Mouse (Mus musculus) heart, embryonic 15.5 days (tissue): ENCODE data around the gene Rhcg. TPM values are rescaled to one million over a fixed set of nuclear protein-coding genes. Genes with fewer than 3 reads are reported as not detected.
A peak's percentile ranks its signal among the peaks of the same experiment; 100 is the strongest.

ENCODE experiments used
- ATAC-seq: fragments of 200-750 bp; cut with Nextera tagmentation; replicated peaks from 2 replicates; pipeline ENCODE4 v1.8.0; 2017; ENCODE audit warnings: low read depth, moderate TSS enrichment; ENCODE audit not compliant: insufficient number of reproducible peaks, insufficient read depth, low FRiP score
- H3K27ac ChIP-seq: fragments of 300-500 bp; sonication (generic); 2 replicates; pipeline ENCODE4 v1.5.1; 2015; ENCODE audit warnings: mild to moderate bottlenecking, inconsistent platforms
- H3K27me3 ChIP-seq: fragments of 300-500 bp; sonication (generic); 2 replicates; pipeline ENCODE4 v1.6.1; 2015; ENCODE audit warnings: inconsistent platforms
- H3K36me3 ChIP-seq: fragments of 300-500 bp; sonication (generic); 2 replicates; pipeline ENCODE4 v1.6.1; 2015; ENCODE audit warnings: mild to moderate bottlenecking, inconsistent platforms
- H3K4me1 ChIP-seq: fragments of 300-500 bp; sonication (generic); replicated peaks from 2 replicates; pipeline ENCODE4 v1.6.1; 2015; ENCODE audit warnings: inconsistent platforms
- H3K4me2 ChIP-seq: fragments of 300-500 bp; sonication (generic); 2 replicates; pipeline ENCODE4 v1.6.1; 2015; ENCODE audit warnings: inconsistent platforms, mild to moderate bottlenecking, moderate library complexity
- H3K4me3 ChIP-seq: fragments of 300-500 bp; sonication (generic); 2 replicates; pipeline ENCODE4 v1.5.1; 2015; ENCODE audit warnings: mild to moderate bottlenecking, inconsistent platforms
- H3K9ac ChIP-seq: fragments of 300-500 bp; sonication (generic); 2 replicates; pipeline ENCODE4 v1.6.1; 2015; ENCODE audit warnings: mild to moderate bottlenecking, inconsistent platforms
- H3K9me3 ChIP-seq: fragments of 300-500 bp; sonication (generic); replicated peaks from 2 replicates; pipeline ENCODE4 v1.6.1; 2016; ENCODE audit warnings: inconsistent platforms
- WGBS: fragments of 180-500 bp; shearing (Covaris S2); methylation state at CpG from one replicate; pipeline ENCODE4 v1.1.7; 2015; ENCODE audit warnings: mixed read lengths; 5-methylcytosine and 5-hydroxymethylcytosine counted together
- polyA plus RNA-seq: library from polyadenylated mRNA; unstranded; fragments of >200 nt; fragmentation: Nextera tagmentation; extraction: Ambion mirVana; gene quantifications from 2 replicates; pipeline ENCODE4 v1.2.1, GENCODE M21; 2015

Rhcg gene
- polyA plus RNA-seq, 1 experiment from 2014 or later: not detected

DNA sequence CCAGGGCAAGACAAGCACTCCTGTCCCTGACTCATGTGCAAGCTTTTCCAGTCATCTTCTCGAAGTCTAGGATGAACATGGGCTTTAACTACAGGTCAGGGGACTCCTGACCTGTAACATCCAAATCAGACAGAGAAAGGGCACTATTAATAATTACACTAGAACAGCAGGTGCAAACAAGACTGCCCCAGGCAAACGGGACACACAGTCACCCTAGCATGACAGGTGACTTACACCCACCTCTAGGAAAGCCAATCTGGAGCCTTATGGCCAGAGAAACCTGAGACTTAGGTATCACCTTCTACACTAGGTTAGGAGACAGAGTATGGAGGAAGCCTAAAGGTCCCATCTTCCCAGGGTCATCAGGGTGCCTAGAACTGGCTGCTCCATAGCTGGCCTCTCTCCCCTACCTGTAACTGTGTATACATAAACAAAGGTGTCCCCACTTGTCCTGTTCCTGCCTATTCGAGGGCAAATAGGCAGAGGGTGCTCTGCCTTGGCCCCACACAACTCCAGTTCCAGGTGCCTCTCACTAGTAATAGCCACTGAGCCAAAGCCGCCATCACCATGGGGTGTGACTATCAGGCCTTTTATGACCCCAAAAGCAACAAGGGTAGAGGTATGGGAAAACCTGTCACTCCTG, 10.9 kb upstream of the Rhcg start:
- Histone ChIP-seq H3K4me3 (no peak overlapping the region), H3K9me3 (no peaks in the 10 kb centered on the region), H3K4me1 (0 out of 2 replicates have a peak, but pooled peaks cover 3% of the 10 kb centered on the region), H3K27ac (no peak overlapping the region), H3K9ac (no peak overlapping the region), H3K4me2 (no peak overlapping the region), H3K27me3 (peaks cover 10% of the 10 kb centered on the region), H3K36me3 (no peaks in the 10 kb centered on the region)
- 61% methylated on average over 4 of the region's 4 CpGs for WGBS
- ATAC-seq: no peak

DNA sequence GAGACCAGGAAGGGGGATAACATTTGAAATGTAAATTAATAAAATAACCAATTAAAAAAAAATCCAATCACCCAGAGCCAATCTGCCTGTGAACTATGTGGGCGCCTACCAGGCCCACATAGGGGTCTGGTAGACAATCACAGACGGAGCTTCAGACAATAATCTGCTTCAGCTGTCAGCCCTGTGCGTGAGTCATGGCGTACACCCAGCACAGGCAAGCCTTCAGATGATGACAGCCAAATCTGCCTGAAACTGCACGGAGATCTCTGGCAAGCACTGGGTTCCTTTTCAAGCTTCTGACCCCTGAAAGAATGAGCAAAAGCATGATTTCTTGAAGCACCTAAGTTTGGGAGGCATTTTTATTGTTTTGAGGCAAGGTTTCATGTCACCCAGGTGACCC, 8.7 kb upstream of the Rhcg start:
- Histone ChIP-seq H3K27me3 (peaks cover 3% of the 10 kb centered on the region; the same call in 1 of the 2 replicates), H3K9ac (no peak overlapping the region), H3K27ac (no peak overlapping the region), H3K36me3 (no peaks in the 10 kb centered on the region), H3K4me3 (no peak overlapping the region), H3K4me1 (0 out of 2 replicates have a peak, but pooled peaks cover 6% of the 10 kb centered on the region), H3K4me2 (no peak overlapping the region), H3K9me3 (no peaks in the 10 kb centered on the region)
- 75% methylated on average over 5 of the region's 5 CpGs for WGBS
- no peak for ATAC-seq

DNA sequence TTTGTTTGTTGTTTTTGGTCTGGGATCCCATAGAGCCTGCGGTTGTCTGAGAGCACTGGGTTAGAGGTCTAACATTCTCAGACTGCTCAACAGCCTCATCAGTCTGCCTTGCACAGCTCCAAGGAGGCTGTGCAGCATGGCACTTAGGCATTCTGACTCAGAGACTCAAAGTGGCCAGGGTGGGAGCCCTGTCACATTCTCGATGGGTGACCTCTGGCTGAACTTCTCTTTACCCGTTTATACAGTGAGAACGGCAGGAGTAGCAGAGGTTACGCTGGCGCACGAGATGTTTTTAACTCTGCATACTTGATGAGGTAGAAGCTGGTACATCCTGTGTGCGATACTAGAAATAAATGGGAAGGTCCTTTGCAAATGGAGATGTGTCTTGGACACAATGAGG, 5.6 kb upstream of the Rhcg start:
- H3K4me1 ChIP-seq: 0 out of 2 replicates have a peak, but pooled peaks cover 6% of the 10 kb centered on the region
- no peaks in the 10 kb centered on the region for H3K9me3 ChIP-seq
- no peaks in the 10 kb centered on the region for H3K36me3 ChIP-seq
- peaks cover 16% of the 10 kb centered on the region for H3K27me3 ChIP-seq
- no peak overlapping the region for H3K27ac ChIP-seq
- H3K9ac ChIP-seq: no peak overlapping the region
- WGBS: 34% methylated on average over 8 of the region's 8 CpGs
- ATAC-seq: peak; percentile 48; the same call in 1 of the 2 replicates
- H3K4me3 ChIP-seq: no peak overlapping the region
- H3K4me2 ChIP-seq: no peak overlapping the region

DNA sequence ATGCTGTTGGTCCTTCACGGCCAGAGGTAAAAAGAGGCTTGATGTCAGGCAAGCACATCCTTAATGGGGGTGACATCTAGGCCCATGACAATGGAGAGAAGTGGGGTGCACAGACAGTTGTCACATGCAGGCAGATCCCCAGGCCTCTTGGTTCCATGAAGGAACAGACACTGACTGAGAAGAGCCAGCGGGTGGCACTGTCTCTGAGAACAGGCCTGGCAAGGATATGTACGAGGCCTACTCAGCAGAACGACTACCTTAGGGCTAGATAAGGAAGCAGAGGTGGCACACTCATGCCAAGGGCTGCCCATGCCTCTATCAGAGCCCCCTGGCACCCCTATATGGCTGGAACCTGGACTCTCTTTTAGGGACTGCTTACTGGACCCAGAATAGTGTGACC, 2.0 kb upstream of the Rhcg start:
- no peak overlapping the region for H3K4me3 ChIP-seq
- H3K4me2 ChIP-seq: no peak overlapping the region
- H3K9ac ChIP-seq: no peak overlapping the region
- peaks cover 51% of the 10 kb centered on the region for H3K27me3 ChIP-seq
- H3K4me1 ChIP-seq: peaks cover 13% of the 10 kb centered on the region
- 60% methylated on average over 4 of the region's 4 CpGs for WGBS
- H3K27ac ChIP-seq: no peak overlapping the region
- no peaks in the 10 kb centered on the region for H3K36me3 ChIP-seq
- H3K9me3 ChIP-seq: no peaks in the 10 kb centered on the region
- ATAC-seq: no peak

DNA sequence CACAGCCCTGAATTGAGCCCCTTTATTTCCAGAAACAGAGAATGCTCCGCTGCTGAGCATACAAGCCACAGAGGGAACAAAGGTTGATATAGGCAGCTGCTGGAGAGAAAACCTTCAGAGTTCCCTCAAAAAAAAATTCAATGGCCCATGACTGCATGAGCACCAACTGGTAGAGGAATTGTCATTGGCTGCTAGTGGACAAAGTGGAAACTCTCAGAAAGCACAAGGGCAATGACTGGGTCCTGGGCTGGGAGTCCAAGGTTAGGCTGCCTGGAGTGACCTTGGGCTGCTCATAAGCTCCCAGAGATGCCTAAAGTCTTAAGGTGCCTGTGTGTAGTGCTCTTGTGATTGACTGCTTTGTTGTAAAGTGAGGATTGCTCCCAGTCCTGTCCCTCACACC, 1.5 kb downstream of the Rhcg start:
- Histone ChIP-seq H3K27ac (no peak overlapping the region), H3K4me3 (no peak overlapping the region), H3K36me3 (no peaks in the 10 kb centered on the region), H3K9me3 (no peaks in the 10 kb centered on the region), H3K4me2 (no peak overlapping the region), H3K4me1 (peaks cover 12% of the 10 kb centered on the region), H3K9ac (no peak overlapping the region), H3K27me3 (peaks cover 81% of the 10 kb centered on the region)
- no peak for ATAC-seq
- 67% methylated on average over 1 of the region's 1 CpGs for WGBS

DNA sequence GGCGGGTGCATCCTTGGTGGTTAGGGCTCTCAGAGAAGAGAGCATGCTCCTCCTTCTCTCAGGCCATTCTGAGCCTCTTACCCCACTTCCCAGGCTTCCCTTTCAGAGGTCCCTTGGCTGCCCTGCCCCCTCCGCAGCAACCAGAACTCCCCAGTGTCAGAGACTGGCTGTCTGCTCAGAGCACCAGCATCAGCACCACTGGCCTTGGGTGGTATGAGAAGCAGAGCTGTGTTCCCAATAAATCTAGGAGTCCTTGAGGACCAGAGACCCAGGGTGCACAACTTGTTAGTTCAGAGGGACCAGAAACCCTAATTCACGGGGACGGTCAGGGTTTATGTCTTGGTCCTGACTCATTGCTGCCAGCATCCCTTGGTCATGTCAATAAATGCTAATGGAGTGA, 2.4 kb downstream of the Rhcg start:
- Histone ChIP-seq H3K4me1 (peaks cover 12% of the 10 kb centered on the region), H3K9ac (no peak overlapping the region), H3K9me3 (no peaks in the 10 kb centered on the region), H3K4me2 (no peak overlapping the region), H3K27ac (no peak overlapping the region), H3K27me3 (peaks cover 88% of the 10 kb centered on the region), H3K36me3 (no peaks in the 10 kb centered on the region), H3K4me3 (no peak overlapping the region)
- 67% methylated on average over 4 of the region's 4 CpGs for WGBS
- no peak for ATAC-seq

DNA sequence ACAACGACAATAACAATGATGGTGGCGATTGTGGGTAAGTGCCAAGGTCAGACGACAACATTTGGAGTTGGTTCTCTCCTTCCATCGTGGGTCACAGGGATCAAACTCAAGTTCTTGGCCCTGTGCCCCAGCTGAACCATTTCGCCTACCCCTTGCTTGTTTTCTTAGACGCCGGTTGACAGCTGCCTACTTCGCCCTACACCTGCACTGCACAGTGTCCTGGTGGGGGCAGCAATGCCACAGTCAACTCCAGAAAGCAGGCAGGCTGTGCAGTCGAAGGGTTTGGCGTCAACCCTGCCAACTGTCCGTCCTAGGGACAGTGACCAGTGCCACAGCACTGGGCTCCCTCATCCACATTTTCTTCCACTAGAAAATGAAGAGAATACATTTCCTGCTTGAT, 4.1 kb downstream of the Rhcg start:
- H3K9me3 ChIP-seq: no peaks in the 10 kb centered on the region
- no peak overlapping the region for H3K4me2 ChIP-seq
- H3K36me3 ChIP-seq: no peaks in the 10 kb centered on the region
- no peak for ATAC-seq
- peaks cover 92% of the 10 kb centered on the region for H3K27me3 ChIP-seq
- H3K4me3 ChIP-seq: no peak overlapping the region
- H3K27ac ChIP-seq: no peak overlapping the region
- no peak overlapping the region for H3K9ac ChIP-seq
- peaks cover 12% of the 10 kb centered on the region for H3K4me1 ChIP-seq
- WGBS: 53% methylated on average over 11 of the region's 11 CpGs

DNA sequence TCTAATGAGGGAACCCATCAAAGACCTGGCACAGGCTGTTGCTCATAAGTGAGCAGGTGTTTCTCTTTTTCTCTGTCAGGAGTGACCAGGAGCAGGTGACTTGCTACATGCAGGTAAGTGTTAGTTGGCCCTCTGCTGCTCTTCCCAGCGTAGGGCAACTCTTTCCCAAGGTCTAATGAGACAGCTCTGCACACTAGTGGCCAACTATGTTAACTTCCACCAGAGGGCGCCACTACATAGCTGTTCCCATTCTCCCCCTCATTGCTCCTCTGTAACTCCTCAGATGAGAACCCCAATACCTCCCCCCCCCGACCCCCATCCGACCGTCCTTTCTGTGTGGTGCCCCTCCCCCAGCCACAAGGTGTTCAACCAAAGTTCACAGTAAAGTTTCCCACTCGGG, 4.7 kb downstream of the Rhcg start:
- no peaks in the 10 kb centered on the region for H3K36me3 ChIP-seq
- no peak overlapping the region for H3K27ac ChIP-seq
- H3K27me3 ChIP-seq: peaks cover 92% of the 10 kb centered on the region
- H3K9ac ChIP-seq: no peak overlapping the region
- H3K4me3 ChIP-seq: no peak overlapping the region
- ATAC-seq: no peak
- WGBS: 10% methylated on average over 6 of the region's 6 CpGs
- no peaks in the 10 kb centered on the region for H3K9me3 ChIP-seq
- peaks cover 12% of the 10 kb centered on the region for H3K4me1 ChIP-seq
- H3K4me2 ChIP-seq: no peak overlapping the region

DNA sequence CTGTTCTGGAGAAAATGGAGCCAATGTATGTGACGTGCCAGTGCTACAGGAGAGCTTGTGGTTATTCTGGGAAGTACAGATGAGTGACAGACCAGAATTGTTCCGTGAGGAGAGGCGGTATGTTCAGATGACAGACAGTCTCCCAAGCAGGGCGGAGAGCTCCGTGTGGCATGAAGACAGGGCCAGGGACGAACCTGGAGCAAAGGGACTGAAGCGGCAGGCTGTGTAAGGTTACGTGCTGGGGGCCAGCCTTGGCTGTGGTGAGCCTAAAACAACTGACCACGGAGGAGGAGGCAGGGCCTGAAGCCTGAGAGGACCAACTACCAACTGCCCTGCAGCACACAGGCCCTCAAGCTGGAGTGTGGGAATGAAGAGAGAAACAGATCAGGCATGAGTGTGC, 5.6 kb downstream of the Rhcg start:
- Histone ChIP-seq H3K4me3 (no peak overlapping the region), H3K36me3 (no peaks in the 10 kb centered on the region), H3K27ac (no peak overlapping the region), H3K9ac (no peak overlapping the region), H3K4me1 (peaks cover 12% of the 10 kb centered on the region), H3K27me3 (peaks cover 92% of the 10 kb centered on the region), H3K9me3 (no peaks in the 10 kb centered on the region), H3K4me2 (no peak overlapping the region)
- WGBS: 53% methylated on average over 9 of the region's 9 CpGs
- no peak for ATAC-seq

DNA sequence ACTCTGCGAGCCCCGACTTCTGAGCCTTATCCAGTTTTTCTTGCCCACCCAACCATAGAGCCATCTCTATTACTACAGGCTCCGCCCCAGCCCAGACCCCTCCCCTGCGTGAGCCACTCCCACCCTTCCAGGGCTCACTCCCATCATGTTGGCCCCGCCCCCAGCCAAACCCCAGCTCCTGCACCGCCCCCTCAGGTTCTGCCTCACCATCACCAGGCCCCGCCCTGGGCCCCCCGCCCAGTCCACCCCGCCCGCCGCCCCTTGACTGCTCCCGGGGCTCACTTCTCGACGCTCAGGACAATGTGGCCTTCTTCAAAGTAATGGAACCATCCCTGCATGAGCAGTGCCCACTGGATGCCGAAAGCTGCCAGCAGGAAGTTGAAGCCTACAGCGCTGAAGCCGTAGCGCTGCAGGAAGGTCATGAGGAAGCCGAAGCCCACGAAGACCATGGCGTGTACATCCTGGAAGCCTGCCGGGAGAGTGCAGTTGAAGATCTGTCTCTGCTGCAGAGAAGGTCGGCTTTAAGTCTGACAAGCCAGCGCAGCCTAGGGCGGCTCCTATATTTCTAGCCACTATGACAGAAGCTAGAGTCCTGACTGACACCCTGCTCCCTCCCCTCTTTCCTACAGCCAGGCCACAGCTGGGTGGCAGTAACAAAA, 10.1 kb downstream of the Rhcg start:
- no peaks in the 10 kb centered on the region for H3K36me3 ChIP-seq
- peaks cover 95% of the 10 kb centered on the region for H3K27me3 ChIP-seq
- 2% methylated on average over 25 of the region's 25 CpGs for WGBS
- H3K27ac ChIP-seq: no peak overlapping the region
- no peak for ATAC-seq
- H3K4me1 ChIP-seq: peaks cover 12% of the 10 kb centered on the region
- no peaks in the 10 kb centered on the region for H3K9me3 ChIP-seq
- H3K9ac ChIP-seq: peak overlapping the region; percentile 8; the same call in 1 of the 2 replicates
- H3K4me2 ChIP-seq: peak overlapping the region; percentile 56
- H3K4me3 ChIP-seq: peak overlapping the region; percentile 27

DNA sequence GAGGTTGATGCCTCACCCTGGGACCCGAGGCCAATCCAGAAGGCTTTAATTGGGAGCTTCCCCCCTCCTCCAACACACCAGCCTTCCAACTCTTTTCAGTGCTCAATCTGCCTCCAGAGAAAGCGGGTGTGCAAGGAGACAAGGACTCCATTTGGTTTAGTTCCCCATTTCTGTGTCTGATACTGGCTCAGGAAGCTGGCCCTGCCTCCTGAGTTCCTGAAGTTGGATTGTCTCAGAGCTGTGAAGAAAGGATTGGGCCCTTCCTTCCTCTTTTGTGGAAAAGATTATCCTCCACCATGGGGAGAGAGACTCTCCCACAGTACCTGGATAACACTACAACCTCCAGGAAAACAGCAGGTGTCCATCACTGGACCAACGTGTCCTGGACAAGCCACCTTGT, 10.7 kb downstream of the Rhcg start:
- Histone ChIP-seq H3K27ac (no peak overlapping the region), H3K36me3 (no peaks in the 10 kb centered on the region), H3K9ac (no peak overlapping the region), H3K27me3 (peaks cover 94% of the 10 kb centered on the region), H3K4me2 (no peak overlapping the region), H3K4me1 (peaks cover 7% of the 10 kb centered on the region), H3K4me3 (no peak overlapping the region), H3K9me3 (no peaks in the 10 kb centered on the region)
- no peak for ATAC-seq
- WGBS: 41% methylated on average over 3 of the region's 3 CpGs

DNA sequence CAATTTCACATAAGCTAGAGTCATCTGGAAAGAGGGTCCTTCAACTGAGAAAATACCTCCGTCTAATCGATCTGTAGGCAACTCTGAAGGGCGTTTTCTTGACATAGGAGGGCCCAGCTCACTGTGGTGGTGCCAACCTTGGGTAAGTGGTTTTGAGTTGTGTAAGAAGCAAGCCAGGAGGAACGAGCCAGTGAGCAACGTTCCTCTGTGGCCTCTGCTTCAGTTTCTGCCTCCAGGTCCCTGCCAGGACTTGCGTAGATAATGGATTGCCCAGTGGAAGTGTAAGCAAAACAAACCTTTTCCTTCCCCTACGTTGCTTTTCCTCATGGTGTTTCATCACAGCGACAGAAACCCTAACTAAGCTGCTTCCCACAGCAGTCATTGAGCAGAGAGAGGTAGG, 15.5 kb downstream of the Rhcg start:
- Histone ChIP-seq H3K27me3 (peaks cover 95% of the 10 kb centered on the region), H3K4me1 (no peaks in the 10 kb centered on the region)
- no peak for ATAC-seq

More for the DNA sequence above, 15.5 kb downstream of the Rhcg start:
- H3K9me3 ChIP-seq: no peaks in the 10 kb centered on the region
- H3K27ac ChIP-seq: no peak overlapping the region
- 53% methylated on average over 8 of the region's 8 CpGs for WGBS
- no peak overlapping the region for H3K4me2 ChIP-seq
- no peak overlapping the region for H3K4me3 ChIP-seq
- H3K36me3 ChIP-seq: no peaks in the 10 kb centered on the region
- no peak overlapping the region for H3K9ac ChIP-seq
